Mouse (Mus musculus): ENCODE data around the gene Ripk1. TPM values are rescaled to one million over a fixed set of nuclear protein-coding genes. Genes with fewer than 3 reads are reported as not detected.

Gene Ripk1
- total RNA-seq (2023), result 100 to 1,000 TPM; 100 to 102 TPM

DNA sequence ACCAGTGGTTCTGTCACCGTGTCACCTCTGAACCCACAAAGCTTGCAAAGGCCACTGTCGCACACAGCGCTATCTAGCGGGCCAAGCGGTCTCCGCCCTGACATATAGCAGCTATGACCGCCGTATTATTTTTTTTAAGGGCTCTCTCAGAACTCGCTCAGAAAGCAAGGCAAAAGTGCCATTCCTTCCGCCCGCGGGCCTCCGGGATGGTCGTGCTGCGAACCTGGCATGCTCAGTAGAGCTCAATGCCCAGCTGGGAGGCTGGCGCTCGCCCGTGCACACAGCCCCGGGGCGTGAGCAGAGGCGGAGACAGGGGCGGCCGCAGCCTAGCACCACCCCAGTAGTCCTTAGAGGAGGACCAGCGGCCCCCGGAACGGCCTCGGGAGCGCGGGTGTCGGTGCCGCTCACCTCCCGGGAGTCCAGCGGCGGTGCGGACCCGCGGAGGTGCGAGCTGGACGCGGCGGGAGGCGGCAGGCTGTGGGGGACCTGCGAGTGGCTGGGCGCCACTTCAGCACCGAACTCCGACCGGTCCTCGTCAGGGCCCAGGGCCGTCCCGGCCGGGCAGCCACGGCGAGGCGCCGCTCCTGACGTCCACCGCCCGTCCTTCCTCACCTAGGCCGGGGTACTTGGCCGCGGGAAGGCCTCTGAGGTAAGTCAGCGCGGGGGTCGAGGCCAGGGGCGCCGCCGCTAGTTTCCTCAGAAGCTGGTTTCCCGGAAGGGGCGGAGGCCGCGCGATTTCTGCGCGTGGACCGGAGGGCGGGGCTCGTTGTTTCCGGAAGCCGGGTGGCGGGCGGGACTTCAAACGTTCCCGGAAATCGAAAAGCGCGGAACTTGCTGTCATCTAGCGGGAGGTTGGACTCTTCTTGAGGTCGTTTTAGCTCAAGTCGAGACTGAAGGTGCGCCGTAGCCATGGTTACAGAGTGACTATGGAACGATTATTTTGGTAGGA lies at the start of gene Ripk1, which contains the start of gene Serpinb6a:
Gene Ripk1 (plus strand): TSS at position 306 of the 949 bp plus-strand sequence.
Gene Serpinb6a (minus strand): TSS at position 737 of the 949 bp plus-strand sequence.

DNA sequence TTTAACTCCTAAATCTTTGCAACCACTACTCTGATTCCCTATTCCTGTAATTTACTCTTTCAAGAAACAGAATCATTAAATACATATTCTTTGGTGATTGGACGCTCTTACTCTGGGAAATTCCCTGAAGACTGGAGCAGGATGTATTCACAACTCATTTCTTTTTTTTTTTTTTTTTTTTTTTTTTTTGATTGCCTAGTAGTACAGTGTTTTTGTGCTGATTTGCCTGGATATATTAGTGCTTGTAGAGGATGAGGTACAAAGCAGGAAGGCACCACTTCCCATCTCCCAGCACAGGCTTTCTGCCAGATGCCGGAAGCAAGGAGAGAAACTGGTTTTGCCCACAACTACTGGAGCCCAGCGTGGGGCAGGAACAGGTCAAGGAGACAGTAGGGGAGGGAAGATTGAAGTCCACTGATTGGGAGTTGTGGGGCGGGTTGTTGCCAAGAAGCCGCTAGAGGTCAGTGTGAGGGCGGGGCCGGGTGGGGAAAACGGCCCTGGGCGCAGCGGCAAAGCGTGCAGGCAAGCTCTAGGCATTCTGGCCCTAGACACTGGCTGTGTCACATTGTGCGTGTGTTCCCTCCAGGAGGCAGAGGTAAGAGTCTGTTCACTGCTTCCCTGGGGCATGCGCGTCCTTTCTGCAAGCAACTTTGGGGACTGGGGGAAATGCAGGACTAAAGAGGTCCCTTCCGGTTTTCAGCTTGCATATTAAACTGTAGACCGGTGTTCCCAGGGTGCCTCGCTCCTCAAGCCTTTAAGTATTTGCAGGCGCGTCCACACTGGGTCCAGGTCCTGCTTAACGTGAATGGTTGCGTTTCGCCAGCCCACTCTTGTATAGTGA lies 37.7 kb upstream of the Ripk1 start, which contains the start of gene Nqo2:
Gene Nqo2 (plus strand): TSS at position 482 of the 841 bp plus-strand sequence.

DNA sequence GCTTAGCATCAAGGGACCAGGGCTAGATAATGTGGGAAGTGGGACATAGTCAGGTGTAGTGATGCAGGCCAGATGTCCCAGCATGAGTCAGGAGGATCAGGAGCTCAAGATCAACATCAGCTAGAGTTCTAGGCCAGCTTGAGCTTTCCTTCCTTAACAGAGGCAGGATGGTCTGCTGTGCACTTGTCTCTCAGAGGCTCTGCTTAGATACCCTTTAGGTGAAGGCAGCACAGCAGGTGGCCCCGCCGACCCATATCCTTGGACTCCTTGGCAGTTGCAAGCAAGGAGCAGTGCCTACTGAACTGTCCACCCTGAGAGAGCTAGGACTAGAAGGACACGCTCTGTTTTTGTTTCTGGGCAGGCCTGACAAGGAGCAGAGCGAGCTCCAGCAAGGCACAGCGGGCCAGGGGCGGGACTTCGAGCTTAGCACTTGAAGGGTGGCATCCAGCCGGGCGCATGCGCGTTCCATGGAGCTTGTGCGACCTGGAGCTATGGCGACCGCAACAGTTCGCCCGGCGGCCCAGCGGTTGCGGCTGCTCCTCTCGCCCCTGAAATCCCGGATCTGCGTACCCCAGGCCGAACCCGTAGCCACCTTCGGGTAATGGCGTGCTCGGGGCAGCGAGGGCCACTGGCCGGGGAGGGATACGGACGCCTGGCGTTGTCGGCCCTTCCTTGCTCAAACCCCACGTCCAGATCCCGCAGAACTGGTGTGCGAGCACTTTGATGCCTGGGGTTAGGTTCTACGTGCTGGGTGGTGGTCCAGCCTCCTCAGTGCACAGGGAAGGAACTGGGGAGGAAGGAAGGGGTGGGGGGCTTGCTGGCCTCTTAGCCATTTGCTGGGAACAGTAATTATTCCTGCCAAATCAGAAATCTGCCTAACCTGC lies 35.3 kb downstream of the Ripk1 start, which contains the start of gene Bphl:
Gene Bphl (plus strand): TSS at position 426 of the 884 bp plus-strand sequence.

DNA sequence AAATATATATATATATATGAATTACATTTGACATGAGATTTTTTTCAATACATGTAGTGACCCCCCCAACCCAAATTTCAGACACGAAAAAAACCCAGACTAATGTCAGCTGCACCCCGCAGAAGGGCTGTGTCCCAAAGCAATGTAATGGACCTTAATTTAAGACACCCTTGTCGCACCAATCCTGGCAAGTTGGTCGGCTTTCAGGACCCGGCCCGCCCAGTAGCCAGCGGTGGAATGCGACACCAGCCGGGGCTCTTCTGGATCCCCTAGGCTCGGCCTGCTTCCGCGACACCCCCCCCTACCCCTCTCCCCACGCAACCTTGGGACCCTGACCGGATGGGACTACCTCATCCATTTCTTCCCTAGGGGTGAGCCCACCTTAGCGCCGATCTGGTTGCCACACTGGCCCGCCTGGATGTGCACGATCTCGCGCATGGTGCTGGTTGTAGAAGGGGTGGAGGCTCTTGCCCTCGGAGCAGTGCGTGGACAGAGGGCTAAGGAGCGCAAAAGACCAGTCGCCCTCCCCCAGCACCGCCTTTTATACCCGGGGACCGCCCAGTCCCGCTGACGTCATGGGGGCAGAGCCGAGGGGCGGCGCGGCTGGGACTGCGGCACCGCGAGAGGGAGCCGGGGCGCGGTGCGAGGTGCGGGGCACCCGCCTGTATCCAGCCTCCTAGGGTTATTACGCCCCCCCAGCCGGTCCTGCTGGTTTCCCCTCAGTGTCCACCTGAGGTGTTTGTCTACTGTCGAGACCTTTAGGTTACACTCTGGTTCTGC lies 75.5 kb downstream of the Ripk1 start, which contains the start of gene Tubb2a:
Gene Tubb2a (minus strand): TSS at position 516 of the 780 bp plus-strand sequence.

Other genes starting within 250 kb of the Ripk1 start
- not detected for gene Serpinb6e, start 159.0 kb upstream of the Ripk1 start, total RNA-seq (2023)
- gene Serpinb6c, start 96.7 kb upstream of the Ripk1 start, total RNA-seq (2023), result not detected
- 10 to 100 TPM; 17.8 to 18.4 TPM for gene Nqo2, start 37.7 kb upstream of the Ripk1 start, total RNA-seq (2023)
- gene Serpinb6a, start 431 bp downstream of the Ripk1 start, total RNA-seq (2023), result 10 to 100 TPM; 72.6 to 78.2 TPM
- gene Bphl, start 35.2 kb downstream of the Ripk1 start, total RNA-seq (2023), result 10 to 100 TPM; 18.8 to 19.2 TPM
- 10 to 100 TPM; 46.4 to 47.4 TPM for gene Tubb2a, start 75.6 kb downstream of the Ripk1 start, total RNA-seq (2023)
- 1 to 10 TPM; 1.7 to 3.6 TPM for gene Tubb2b, start 128.1 kb downstream of the Ripk1 start, total RNA-seq (2023)
- gene Psmg4, start 160.6 kb downstream of the Ripk1 start, total RNA-seq (2023), result 10 to 100 TPM; 37.4 to 41.2 TPM

Data from monocyte, adult 59 days (primary cell).